Mouse (Mus musculus): ENCODE results near the gene Ppa1.

Gene Ppa1

GRCm38 (mm10) chr10:61646557-61646956 is 1.8 kb upstream of the Ppa1 start:
- no peak for DNase-seq (ENCODE audit: low spot score)

GRCm38 (mm10) chr10:61648737-61649645 is 639 bp downstream of the Ppa1 start:
- DNase-seq (ENCODE audit: low spot score) = peak; percentile 19

- DNase-seq (ENCODE audit: low spot score) = no peak
Observed at GRCm38 (mm10) chr10:61654105-61654504, 5.8 kb downstream of the Ppa1 start.

- DNase-seq (ENCODE audit: low spot score) = no peak
Observed at GRCm38 (mm10) chr10:61654691-61655090, 6.3 kb downstream of the Ppa1 start.

- no peak for DNase-seq (ENCODE audit: low spot score)
Observed at GRCm38 (mm10) chr10:61655188-61655587, 6.8 kb downstream of the Ppa1 start.

- DNase-seq (ENCODE audit: low spot score) = no peak
Observed at GRCm38 (mm10) chr10:61656928-61657882, 8.9 kb downstream of the Ppa1 start.

- peak; percentile 78 for DNase-seq (ENCODE audit: low spot score)
Observed at GRCm38 (mm10) chr10:61657985-61658384, 9.6 kb downstream of the Ppa1 start.

GRCm38 (mm10) chr10:61661887-61662286 is 13.5 kb downstream of the Ppa1 start:
- DNase-seq (ENCODE audit: low spot score) = no peak

GRCm38 (mm10) chr10:61662391-61662988 is 14.1 kb downstream of the Ppa1 start:
- peak; percentile 30 for DNase-seq (ENCODE audit: low spot score)

- DNase-seq (ENCODE audit: low spot score) = no peak
Observed at GRCm38 (mm10) chr10:61665111-61665510, 16.8 kb downstream of the Ppa1 start.

- DNase-seq (ENCODE audit: low spot score) = no peak
Observed at GRCm38 (mm10) chr10:61665651-61666050, 17.3 kb downstream of the Ppa1 start.

GRCm38 (mm10) chr10:61669289-61669688 is 20.9 kb downstream of the Ppa1 start:
- no peak for DNase-seq (ENCODE audit: low spot score)

GRCm38 (mm10) chr10:61669896-61670295 is 21.5 kb downstream of the Ppa1 start:
- DNase-seq (ENCODE audit: low spot score) = no peak

GRCm38 (mm10) chr10:61670758-61671157 is 22.4 kb downstream of the Ppa1 start:
- no peak for DNase-seq (ENCODE audit: low spot score)

GRCm38 (mm10) chr10:61675935-61676334 is 27.6 kb downstream of the Ppa1 start:
- DNase-seq (ENCODE audit: low spot score) = no peak

- DNase-seq (ENCODE audit: low spot score) = no peak
Observed at GRCm38 (mm10) chr10:61679545-61679944, 31.2 kb downstream of the Ppa1 start.

GRCm38 (mm10) chr10:61680015-61680913 is 31.9 kb downstream of the Ppa1 start, which contains the start of gene Sar1a:
Sar1a (plus strand) TSS chr10:61680299.
- DNase-seq (ENCODE audit: low spot score) = peak; percentile 99

GRCm38 (mm10) chr10:61689405-61689804 is 41.1 kb downstream of the Ppa1 start:
- no peak for DNase-seq (ENCODE audit: low spot score)

- no peak for DNase-seq (ENCODE audit: low spot score)
Observed at GRCm38 (mm10) chr10:61693563-61693962, 45.2 kb downstream of the Ppa1 start.

- DNase-seq (ENCODE audit: low spot score) = peak; percentile 98
Observed at GRCm38 (mm10) chr10:61694870-61695670, 46.7 kb downstream of the Ppa1 start, which contains the start of gene Tysnd1. Tysnd1 (plus strand) TSS chr10:61695514.

Measured in retina, embryonic 14.5 days (tissue).